Mouse (Mus musculus): ENCODE results near the gene Kansl1.

- no peak for TF ChIP-seq CTCF (IDR thresholded peaks at IDR 0.05; ENCODE audit: extremely low read depth, insufficient read depth, insufficient read length, insufficient replicate concordance)
- TF ChIP-seq POLR2A (IDR thresholded peaks at IDR 0.05; ENCODE audit: low read depth, low read length): no peak
These were observed 39.8 kb upstream of the Kansl1 start for GRCm38 (mm10) chr11:104508455-104508854.

Data from spleen, adult 2 months (tissue).